Mouse (Mus musculus) spleen, adult 2 months (tissue): ENCODE data around the gene Spen.

Experiments
- CTCF ChIP-seq: fragments of 200-500 bp; IDR thresholded peaks from 2 replicates; pipeline ENCODE4 v1.5.1; 2011; ENCODE audit warnings: mild to moderate bottlenecking, inconsistent platforms; ENCODE audit not compliant: insufficient read depth, insufficient read length, insufficient replicate concordance; ENCODE audit errors: extremely low read depth
- POLR2A ChIP-seq: fragments of 200-500 bp; IDR thresholded peaks from 2 replicates; pipeline ENCODE4 v1.6.1; 2011; ENCODE audit warnings: low read depth, low read length, inconsistent platforms

GRCm38 (mm10) chr4:141510457-141510856, 27.9 kb downstream of the Spen start:
- TF ChIP-seq POLR2A: no peak
- no peak for TF ChIP-seq CTCF
